Mouse (Mus musculus) midbrain, postnatal 0 days (tissue): ENCODE results near the gene Bdp1. TPM values are rescaled to one million over a fixed set of nuclear protein-coding genes. Genes with fewer than 3 reads are reported as not detected.

Experiments used
- ATAC-seq: fragments of 200-750 bp; cut with Nextera tagmentation; 2 replicates; pipeline ENCODE4 v1.8.0; 2017; ENCODE audit warnings: moderate number of reproducible peaks, mild to moderate bottlenecking, moderate TSS enrichment, moderate library complexity; ENCODE audit not compliant: low FRiP score
- DNase-seq: peaks from one replicate; pipeline ENCODE4 v3.0.0-alpha.2; 2015; ENCODE audit warnings: low spot score
- H3K27ac ChIP-seq: fragments of 300-500 bp; sonication (generic); 2 replicates; pipeline ENCODE4 v1.5.1; 2014; ENCODE audit warnings: low read depth, mild to moderate bottlenecking, low read length, mixed read lengths
- H3K27me3 ChIP-seq: fragments of 300-500 bp; sonication (generic); 2 replicates; pipeline ENCODE4 v1.6.1; 2014; ENCODE audit warnings: low read length, control low read depth, mixed read lengths; ENCODE audit not compliant: insufficient read depth
- H3K36me3 ChIP-seq: fragments of 300-500 bp; sonication (generic); 2 replicates; pipeline ENCODE4 v1.6.1; 2014; ENCODE audit warnings: low read length, control low read depth, mixed read lengths; ENCODE audit not compliant: insufficient read depth
- H3K4me1 ChIP-seq: fragments of 300-500 bp; sonication (generic); 2 replicates; pipeline ENCODE4 v1.6.1; 2014; ENCODE audit warnings: mild to moderate bottlenecking, control low read depth, antibody characterized with exemption, low read length, mixed read lengths; ENCODE audit not compliant: insufficient read depth
- H3K4me2 ChIP-seq: fragments of 300-500 bp; sonication (generic); 2 replicates; pipeline ENCODE4 v1.6.1; 2014; ENCODE audit warnings: low read depth, mild to moderate bottlenecking, low read length, mixed read lengths; ENCODE audit not compliant: poor library complexity, severe bottlenecking
- H3K4me3 ChIP-seq: fragments of 300-500 bp; sonication (generic); 2 replicates; pipeline ENCODE4 v1.5.1; 2014; ENCODE audit warnings: low read depth, mild to moderate bottlenecking, low read length, moderate library complexity
- H3K9ac ChIP-seq: fragments of 300-500 bp; sonication (generic); replicated peaks from 2 replicates; pipeline ENCODE4 v1.6.1; 2014; ENCODE audit warnings: mild to moderate bottlenecking, low read length, moderate library complexity, mixed read lengths; ENCODE audit not compliant: poor library complexity, severe bottlenecking
- H3K9me3 ChIP-seq: fragments of 300-500 bp; sonication (generic); 2 replicates; pipeline ENCODE4 v1.6.1; 2016; ENCODE audit warnings: low read length, control low read depth
- CTCF ChIP-seq: IDR thresholded peaks from 2 replicates; pipeline ENCODE4 v1.5.1; 2016; ENCODE audit warnings: antibody characterized with exemption, mild to moderate bottlenecking
- WGBS: fragments of 180-500 bp; shearing (Covaris S2); extraction: QIAGEN DNeasy Blood & Tissue Kit; methylation state at CpG from one replicate; pipeline ENCODE4 v1.1.7; 2014; 5-methylcytosine and 5-hydroxymethylcytosine counted together
- polyA plus RNA-seq: library from polyadenylated mRNA; unstranded; fragments of >200 nt; fragmentation: Nextera tagmentation; extraction: Ambion mirVana; gene quantifications from 2 replicates; pipeline ENCODE4 v1.2.1, GENCODE M21; 2015
- total RNA-seq: library from RNA; depleted of rRNA; stranded (reverse); fragments of >200 nt; gene quantifications from 2 replicates; pipeline ENCODE4 v1.2.3, GENCODE M21; 2014; rRNA removed

Bdp1 gene
- total RNA-seq, result 19.8 and 23.0 TPM in 2 replicates
- polyA plus RNA-seq, result 17.9 and 18.9 TPM in 2 replicates

- peak within 1 kb of the TSS; percentile 73 for H3K9ac ChIP-seq
- DNase-seq (peak; percentile 95), ATAC-seq (peak; percentile 81)
- peak within 1 kb of the TSS; percentile 64 for H3K27ac ChIP-seq
- no peaks in the 10 kb centered on the region for H3K27me3 ChIP-seq
- under 1% methylated on average over 43 of the region's 44 CpGs for WGBS
- H3K9me3 ChIP-seq, result no peaks in the 10 kb centered on the region
- peak within 1 kb of the TSS; percentile 79 for H3K4me3 ChIP-seq
- no peak for TF ChIP-seq CTCF
- no peaks in the 10 kb centered on the region for H3K36me3 ChIP-seq
- peaks cover 6% of the 10 kb centered on the region for H3K4me1 ChIP-seq
- H3K4me2 ChIP-seq, result peak within 1 kb of the TSS; percentile 80
These were observed at the start of gene Bdp1 for GRCm38 (mm10) chr13:100103748-100104254. Gene Bdp1, minus strand, starts transcription at chr13:100104070.

GRCm38 (mm10) chr13:100152659-100153058, 48.8 kb upstream of the Bdp1 start:
- Histone ChIP-seq H3K9ac (no peak overlapping the region), H3K27ac (no peak overlapping the region), H3K4me2 (no peak overlapping the region), H3K4me3 (no peak overlapping the region), H3K36me3 (no peaks in the 10 kb centered on the region), H3K9me3 (no peaks in the 10 kb centered on the region), H3K4me1 (no peaks in the 10 kb centered on the region), H3K27me3 (no peaks in the 10 kb centered on the region)
- ATAC-seq (no peak), DNase-seq (no peak)
- no peak for TF ChIP-seq CTCF
- 62% methylated on average over 1 of the region's 1 CpGs for WGBS

- no peak for TF ChIP-seq CTCF
- H3K36me3 ChIP-seq, result peaks cover 18% of the 10 kb centered on the region
- no peak overlapping the region for H3K27ac ChIP-seq
- DNase-seq, result no peak
- 84% methylated on average over 8 of the region's 8 CpGs for WGBS
- no peaks in the 10 kb centered on the region for H3K4me1 ChIP-seq
- no peak overlapping the region for H3K4me3 ChIP-seq
- H3K9ac ChIP-seq, result no peak overlapping the region
- no peaks in the 10 kb centered on the region for H3K27me3 ChIP-seq
- no peak overlapping the region for H3K4me2 ChIP-seq
- ATAC-seq, result no peak
- no peaks in the 10 kb centered on the region for H3K9me3 ChIP-seq
These were observed 37.9 kb upstream of the Bdp1 start for GRCm38 (mm10) chr13:100141646-100142314.

GRCm38 (mm10) chr13:100125258-100125643, 21.4 kb upstream of the Bdp1 start:
- ATAC-seq (peak; percentile 10; the same call in 1 of the 2 replicates), DNase-seq (no peak)
- peaks cover 7% of the 10 kb centered on the region; the same call in 1 of the 2 replicates for H3K4me1 ChIP-seq
- no peaks in the 10 kb centered on the region for H3K27me3 ChIP-seq
- peaks cover 17% of the 10 kb centered on the region for H3K36me3 ChIP-seq
- H3K4me3 ChIP-seq, result peak overlapping the region; percentile 97
- no peaks in the 10 kb centered on the region for H3K9me3 ChIP-seq
- H3K4me2 ChIP-seq, result peak overlapping the region; percentile 91
- H3K27ac ChIP-seq, result no peak overlapping the region
- TF ChIP-seq CTCF, result no peak
- WGBS, result 3% methylated on average over 10 of the region's 10 CpGs
- peak overlapping the region; percentile 84 for H3K9ac ChIP-seq

- Histone ChIP-seq H3K27ac (peak within 1 kb of the TSS; percentile 73), H3K4me2 (peak within 1 kb of the TSS; percentile 91), H3K9me3 (no peaks in the 10 kb centered on the region), H3K36me3 (peaks cover 17% of the 10 kb centered on the region), H3K9ac (peak within 1 kb of the TSS; percentile 84), H3K27me3 (no peaks in the 10 kb centered on the region), H3K4me1 (peaks cover 7% of the 10 kb centered on the region; the same call in 1 of the 2 replicates), H3K4me3 (peak within 1 kb of the TSS; percentile 97)
- WGBS, result 4% methylated on average over 42 of the region's 42 CpGs
- ATAC-seq, result peak; percentile 98
- no peak; the same call in 1 of the 2 replicates for TF ChIP-seq CTCF
- peak; percentile 97 for DNase-seq
These were observed 20.8 kb upstream of the Bdp1 start, which contains the start of gene Smn1 for GRCm38 (mm10) chr13:100124423-100125257. Gene Smn1, plus strand, starts transcription at chr13:100124852.
